Mouse (Mus musculus) kidney, postnatal 10 days (tissue): Measurements from ENCODE around the gene Ndrg2.
A peak's percentile ranks its signal among the peaks of the same experiment; 100 is the strongest.

Source experiments
- DNase-seq: peaks from one replicate; pipeline ENCODE4 v3.0.0; 2021; ENCODE audit warnings: mixed read lengths

Ndrg2 gene

GRCm38 (mm10) chr14:51912391-51913061 lies 1.4 kb downstream of the Ndrg2 start:
- DNase-seq = no peak

- DNase-seq = no peak
These were observed 2.7 kb downstream of the Ndrg2 start for GRCm38 (mm10) chr14:51911301-51911700.

- no peak for DNase-seq
These were observed 7.9 kb downstream of the Ndrg2 start for GRCm38 (mm10) chr14:51906102-51906501.

- no peak for DNase-seq
These were observed 9.3 kb downstream of the Ndrg2 start for GRCm38 (mm10) chr14:51904706-51905105.

- no peak for DNase-seq
These were observed 10.2 kb downstream of the Ndrg2 start for GRCm38 (mm10) chr14:51903782-51904181.

- peak; percentile 88 for DNase-seq
These were observed 10.9 kb downstream of the Ndrg2 start for GRCm38 (mm10) chr14:51902806-51903710.

- DNase-seq = no peak
These were observed 14.6 kb downstream of the Ndrg2 start for GRCm38 (mm10) chr14:51899351-51899750.

- no peak for DNase-seq
These were observed 17.3 kb downstream of the Ndrg2 start for GRCm38 (mm10) chr14:51896539-51897170.

GRCm38 (mm10) chr14:51896019-51896418 lies 17.9 kb downstream of the Ndrg2 start:
- DNase-seq = no peak

- no peak for DNase-seq
These were observed 18.9 kb downstream of the Ndrg2 start for GRCm38 (mm10) chr14:51895071-51895470.

- no peak for DNase-seq
These were observed 20.1 kb downstream of the Ndrg2 start for GRCm38 (mm10) chr14:51893809-51894208.

GRCm38 (mm10) chr14:51893094-51893794 lies 20.7 kb downstream of the Ndrg2 start:
- DNase-seq = no peak

- no peak for DNase-seq
These were observed 21.6 kb downstream of the Ndrg2 start, which contains the start of gene Slc39a2 for GRCm38 (mm10) chr14:51892191-51892939. Slc39a2 (plus strand) TSS chr14:51892889.

GRCm38 (mm10) chr14:51889833-51890232 lies 24.1 kb downstream of the Ndrg2 start:
- no peak for DNase-seq

GRCm38 (mm10) chr14:51886051-51886450 lies 27.9 kb downstream of the Ndrg2 start:
- no peak for DNase-seq

- peak; percentile 97 for DNase-seq
These were observed 29.2 kb downstream of the Ndrg2 start, which contains the start of gene Mettl17 for GRCm38 (mm10) chr14:51884598-51885331. Mettl17 (plus strand) TSS chr14:51884842.

GRCm38 (mm10) chr14:51884031-51884544 lies 29.9 kb downstream of the Ndrg2 start:
- DNase-seq = no peak

GRCm38 (mm10) chr14:51883527-51884030 lies 30.4 kb downstream of the Ndrg2 start:
- DNase-seq = peak; percentile 87

GRCm38 (mm10) chr14:51877517-51877916 lies 36.4 kb downstream of the Ndrg2 start:
- no peak for DNase-seq

GRCm38 (mm10) chr14:51871741-51872140 lies 42.2 kb downstream of the Ndrg2 start:
- no peak for DNase-seq

GRCm38 (mm10) chr14:51870756-51871155 lies 43.2 kb downstream of the Ndrg2 start:
- no peak for DNase-seq
